Comparison of ENCODE assay signal across 13 mouse cellular contexts in the genomic region with DNA sequence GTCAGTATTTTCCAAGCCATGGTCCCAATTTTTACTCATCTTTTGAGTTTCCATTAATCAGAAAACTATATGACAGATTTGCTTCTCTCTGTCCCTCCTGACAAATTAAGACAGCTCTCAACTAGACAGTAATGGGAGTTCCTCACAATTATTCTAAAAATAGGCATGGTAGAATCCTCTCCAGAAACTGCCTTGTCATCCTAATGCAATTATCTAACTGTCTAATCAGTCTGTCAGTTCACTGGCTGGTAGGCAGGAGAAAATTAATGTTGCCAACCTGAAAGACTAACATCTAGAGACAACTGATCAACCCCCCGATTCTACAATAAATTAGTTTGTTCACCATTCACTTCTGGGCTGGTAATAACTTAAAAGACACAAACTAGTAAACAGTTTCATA.
"Had no signal": no experiment of that assay in that cellular context is flagged by ENCODE, and none has a peak within 500 bp of the region (broad histone marks: within the 10 kb centered on the region; RNA-seq: fewer than 3 reads in every experiment).

No protein-coding gene starts in this region.

- H3K4me2 ChIP-seq: limb, embryonic 13.5 days; midbrain, embryonic 12.5 days had no signal

- H3K27me3 ChIP-seq: limb, embryonic 13.5 days; midbrain, embryonic 12.5 days had no signal

- H3K9ac ChIP-seq: limb, embryonic 13.5 days; midbrain, embryonic 12.5 days had no signal

- H3K27ac ChIP-seq: kidney, postnatal 0 days; layer of hippocampus, adult 2 months; limb, embryonic 13.5 days; midbrain, embryonic 12.5 days had no signal

- H3K36me3 ChIP-seq: limb, embryonic 13.5 days; midbrain, embryonic 12.5 days had no signal

- H3K4me1 ChIP-seq: limb, embryonic 13.5 days; midbrain, embryonic 12.5 days had no signal

- H3K4me3 ChIP-seq: layer of hippocampus, adult 2 months; limb, embryonic 13.5 days; midbrain, embryonic 12.5 days; myocyte had no signal

- H3K9me3 ChIP-seq: limb, embryonic 13.5 days; midbrain, embryonic 12.5 days had no signal

- DNase-seq: kidney, adult 11 months; kidney, adult 9 months; kidney, postnatal 36 days; left cerebral cortex, postnatal 4 days; lung, adult 18-20 months; spleen, adult 18-20 months; thymus, adult 2 months; thymus, postnatal 25 days had no signal
